Mouse (Mus musculus) midbrain, embryonic 15.5 days (tissue): ENCODE results near the gene Agmo. TPM values are rescaled to one million over a fixed set of nuclear protein-coding genes. Genes with fewer than 3 reads are reported as not detected.
A peak's percentile ranks its signal among the peaks of the same experiment; 100 is the strongest.

Experiments used
- ATAC-seq: fragments of 200-750 bp; cut with Nextera tagmentation; replicated peaks from 2 replicates; pipeline ENCODE4 v1.8.0; 2017; ENCODE audit warnings: moderate TSS enrichment
- H3K27ac ChIP-seq: fragments of 300-500 bp; sonication (generic); 2 replicates; pipeline ENCODE4 v1.5.1; 2015; ENCODE audit warnings: mild to moderate bottlenecking, inconsistent platforms
- H3K27me3 ChIP-seq: fragments of 300-500 bp; sonication (generic); replicated peaks from 2 replicates; pipeline ENCODE4 v1.6.1; 2015; ENCODE audit warnings: inconsistent platforms
- H3K36me3 ChIP-seq: fragments of 300-500 bp; sonication (generic); replicated peaks from 2 replicates; pipeline ENCODE4 v1.6.1; 2015; ENCODE audit warnings: inconsistent platforms
- H3K4me1 ChIP-seq: fragments of 300-500 bp; sonication (generic); 2 replicates; pipeline ENCODE4 v1.6.1; 2015; ENCODE audit warnings: inconsistent platforms
- H3K4me2 ChIP-seq: fragments of 300-500 bp; sonication (generic); 2 replicates; pipeline ENCODE4 v1.6.1; 2015; ENCODE audit warnings: inconsistent platforms, mild to moderate bottlenecking, moderate library complexity
- H3K4me3 ChIP-seq: fragments of 300-500 bp; sonication (generic); 2 replicates; pipeline ENCODE4 v1.5.1; 2015; ENCODE audit warnings: mild to moderate bottlenecking, inconsistent platforms
- H3K9ac ChIP-seq: fragments of 300-500 bp; sonication (generic); 2 replicates; pipeline ENCODE4 v1.6.1; 2015; ENCODE audit warnings: mild to moderate bottlenecking, inconsistent platforms
- H3K9me3 ChIP-seq: fragments of 300-500 bp; sonication (generic); 2 replicates; pipeline ENCODE4 v1.6.1; 2016; ENCODE audit warnings: inconsistent platforms
- WGBS: fragments of 180-500 bp; shearing (Covaris S2); methylation state at CpG from one replicate; pipeline ENCODE4 v1.1.7; 2015; ENCODE audit warnings: mixed read lengths; 5-methylcytosine and 5-hydroxymethylcytosine counted together
- polyA plus RNA-seq: library from polyadenylated mRNA; unstranded; fragments of >200 nt; fragmentation: Nextera tagmentation; extraction: Ambion mirVana; gene quantifications from 2 replicates; pipeline ENCODE4 v1.2.1, GENCODE M21; 2015

The Agmo gene
- polyA plus RNA-seq, 1 experiment from 2014 or later, result 1.1 TPM

DNA sequence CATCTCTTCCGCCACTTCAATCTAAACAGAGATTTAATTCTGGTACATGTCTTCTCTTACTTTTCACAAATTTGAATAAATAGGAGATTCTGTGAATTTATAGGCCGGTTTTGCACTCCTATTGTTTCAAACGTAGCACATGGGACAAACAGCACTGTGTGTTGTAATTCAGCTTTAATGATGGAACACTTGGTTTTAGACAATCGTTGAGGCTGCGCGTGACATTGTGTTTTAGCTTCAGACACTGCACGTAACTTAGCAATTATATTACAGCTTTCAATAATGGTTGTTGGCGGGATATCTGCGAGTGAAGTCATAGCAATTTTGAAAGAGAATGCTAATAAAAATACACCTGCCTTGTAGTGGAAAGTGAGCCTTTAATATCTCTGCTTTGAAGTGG, 203.8 kb downstream of the Agmo start:
- Histone ChIP-seq H3K4me3 (no peak overlapping the region), H3K27me3 (no peaks in the 10 kb centered on the region), H3K9ac (no peak overlapping the region), H3K36me3 (no peaks in the 10 kb centered on the region), H3K4me2 (peak overlapping the region; percentile 2; the same call in 1 of the 2 replicates), H3K9me3 (no peaks in the 10 kb centered on the region), H3K4me1 (0 out of 2 replicates have a peak, but pooled peaks cover 10% of the 10 kb centered on the region), H3K27ac (no peak overlapping the region)
- 52% methylated on average over 9 of the region's 9 CpGs for WGBS
- ATAC-seq, result peak; percentile 63; the same call in 1 of the 2 replicates

DNA sequence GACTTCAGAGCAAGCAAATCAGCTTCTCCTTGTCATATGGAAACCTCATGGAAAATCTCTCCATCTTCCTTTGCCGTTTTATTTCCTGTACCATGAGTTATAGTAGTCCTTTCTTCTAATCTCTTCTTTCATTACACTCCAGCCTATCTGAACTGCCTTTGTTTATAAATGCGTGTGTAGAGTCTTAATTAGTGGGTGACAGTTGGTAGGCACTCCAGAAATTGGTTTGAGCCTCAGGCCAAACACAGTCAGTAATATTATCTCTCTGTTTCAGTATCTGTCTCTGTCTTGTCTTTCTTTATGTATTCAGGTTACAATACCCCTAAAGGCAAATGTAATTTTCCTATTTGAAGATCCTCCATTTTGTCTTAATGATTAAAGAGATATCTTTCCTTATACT, 208.2 kb downstream of the Agmo start:
- Histone ChIP-seq H3K27me3 (no peaks in the 10 kb centered on the region), H3K9me3 (no peaks in the 10 kb centered on the region), H3K9ac (no peak overlapping the region), H3K36me3 (no peaks in the 10 kb centered on the region), H3K4me1 (0 out of 2 replicates have a peak, but pooled peaks cover 10% of the 10 kb centered on the region), H3K4me3 (no peak overlapping the region), H3K4me2 (no peak overlapping the region), H3K27ac (no peak overlapping the region)
- WGBS, result 37% methylated on average over 2 of the region's 2 CpGs
- ATAC-seq, result peak; percentile 56; the same call in 1 of the 2 replicates

DNA sequence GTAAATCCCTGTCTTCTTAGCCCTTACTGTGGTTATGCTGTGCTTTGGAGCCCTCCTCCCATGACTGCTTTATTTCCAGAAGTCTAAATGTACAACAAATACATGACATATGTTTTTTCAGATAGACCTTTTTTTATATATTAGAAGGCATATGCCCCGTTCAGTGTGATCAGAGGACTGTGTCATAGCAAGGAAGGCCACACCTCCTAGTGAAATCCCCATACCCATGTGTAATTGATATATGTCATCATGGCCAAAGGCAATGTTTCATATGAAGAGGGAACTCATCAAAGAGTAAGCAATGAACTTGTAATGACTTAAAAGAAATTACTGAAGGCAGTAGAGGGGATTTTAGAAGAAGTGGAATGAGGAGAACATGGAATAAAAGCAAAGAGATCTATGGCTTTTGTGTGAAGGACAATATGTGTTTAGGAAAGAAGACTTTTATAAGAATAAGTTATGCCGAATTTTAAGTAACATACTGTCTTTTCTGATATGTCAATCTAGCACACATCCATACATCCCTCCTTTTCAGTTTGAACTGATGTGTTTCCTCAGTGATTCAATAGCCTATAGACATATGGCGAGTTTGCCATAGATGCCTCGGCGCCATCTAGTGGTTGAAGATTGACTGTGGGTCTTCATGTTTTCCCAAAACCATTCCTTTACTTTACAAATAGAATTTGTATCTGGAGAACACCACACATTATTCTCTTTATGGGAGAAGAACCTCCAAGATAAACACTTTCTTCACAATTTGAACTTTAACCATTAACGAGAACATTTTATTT, 209.1 kb downstream of the Agmo start:
- ATAC-seq, result peak; percentile 48; the same call in 1 of the 2 replicates
- Histone ChIP-seq H3K9ac (no peak overlapping the region), H3K4me2 (no peak overlapping the region), H3K4me3 (no peak overlapping the region), H3K27ac (no peak overlapping the region), H3K27me3 (no peaks in the 10 kb centered on the region), H3K9me3 (no peaks in the 10 kb centered on the region), H3K36me3 (no peaks in the 10 kb centered on the region), H3K4me1 (0 out of 2 replicates have a peak, but pooled peaks cover 3% of the 10 kb centered on the region)
- 16% methylated on average over 6 of the region's 6 CpGs for WGBS

DNA sequence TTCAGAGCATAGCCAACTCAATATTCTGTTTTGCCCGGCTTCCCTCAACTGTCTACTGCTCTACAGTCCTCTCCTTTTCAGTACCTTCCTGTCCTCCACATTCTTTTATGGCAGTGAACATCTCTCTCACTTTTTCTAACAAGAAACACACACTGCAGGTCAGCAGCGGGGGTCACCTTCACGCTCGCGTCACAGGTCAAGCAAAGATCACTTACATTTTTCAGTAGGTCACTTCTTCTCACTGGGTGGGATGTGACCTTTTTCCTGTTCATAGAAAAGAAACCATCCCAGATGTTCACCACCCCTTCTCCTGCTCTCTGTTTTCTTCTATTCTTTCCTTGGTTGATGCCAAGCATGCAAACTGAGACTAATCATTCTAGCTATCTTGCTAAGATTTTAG, 230.2 kb downstream of the Agmo start:
- no peak for ATAC-seq
- Histone ChIP-seq H3K9me3 (no peaks in the 10 kb centered on the region), H3K9ac (no peak overlapping the region), H3K4me2 (no peak overlapping the region), H3K4me3 (no peak overlapping the region), H3K4me1 (no peaks in the 10 kb centered on the region), H3K36me3 (no peaks in the 10 kb centered on the region), H3K27ac (no peak overlapping the region), H3K27me3 (no peaks in the 10 kb centered on the region)
- 76% methylated on average over 5 of the region's 5 CpGs for whole genome bisulfite sequencing

DNA sequence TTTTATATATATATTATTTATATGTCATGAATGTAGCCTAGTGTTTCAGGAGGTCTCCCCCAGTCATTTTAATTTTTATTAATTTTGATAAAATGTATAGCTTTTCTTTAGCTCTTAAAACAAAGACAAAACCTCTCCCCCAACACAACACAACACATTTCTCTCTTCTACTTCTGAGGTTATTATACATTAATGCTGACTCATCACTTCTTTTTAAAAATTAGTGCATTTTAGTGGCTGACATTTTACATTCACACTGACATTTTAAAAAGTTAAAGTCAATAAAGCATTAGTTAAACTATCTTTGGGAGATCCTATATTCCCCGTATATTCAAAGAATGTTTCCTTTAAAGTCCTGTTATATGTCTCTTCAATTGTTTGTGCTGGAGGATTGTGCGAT, 235.4 kb downstream of the Agmo start:
- no peaks in the 10 kb centered on the region for H3K27me3 ChIP-seq
- ATAC-seq, result no peak
- no peak overlapping the region for H3K27ac ChIP-seq
- no peak overlapping the region for H3K9ac ChIP-seq
- no peak overlapping the region for H3K4me2 ChIP-seq
- 91% methylated on average over 2 of the region's 2 CpGs for WGBS
- no peaks in the 10 kb centered on the region for H3K9me3 ChIP-seq
- H3K4me3 ChIP-seq, result no peak overlapping the region
- no peaks in the 10 kb centered on the region for H3K4me1 ChIP-seq
- no peaks in the 10 kb centered on the region for H3K36me3 ChIP-seq

DNA sequence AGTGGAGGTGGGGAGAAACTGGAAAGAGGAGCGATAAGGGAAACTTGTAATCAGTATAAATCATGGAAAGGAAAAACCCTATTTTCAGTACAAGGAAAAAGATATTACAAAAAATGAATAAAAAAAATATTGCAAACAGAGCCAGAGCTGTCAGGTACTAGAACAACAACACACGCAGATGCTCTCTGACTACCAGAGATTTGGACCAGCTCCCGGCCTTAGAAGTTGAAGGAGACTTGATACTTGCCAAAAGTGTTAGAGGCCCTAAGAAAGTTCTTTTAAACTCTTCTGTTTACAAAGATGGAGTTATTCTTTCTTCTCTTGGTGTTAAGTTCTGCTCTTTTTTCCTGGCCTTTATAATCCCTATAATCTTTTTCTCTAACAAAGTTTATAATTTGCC, 246.6 kb downstream of the Agmo start:
- no peaks in the 10 kb centered on the region for H3K9me3 ChIP-seq
- ATAC-seq, result no peak
- no peaks in the 10 kb centered on the region for H3K36me3 ChIP-seq
- 91% methylated on average over 3 of the region's 3 CpGs for WGBS
- H3K9ac ChIP-seq, result no peak overlapping the region
- H3K4me1 ChIP-seq, result no peaks in the 10 kb centered on the region
- H3K4me3 ChIP-seq, result no peak overlapping the region
- no peak overlapping the region for H3K27ac ChIP-seq
- H3K4me2 ChIP-seq, result no peak overlapping the region
- no peaks in the 10 kb centered on the region for H3K27me3 ChIP-seq

DNA sequence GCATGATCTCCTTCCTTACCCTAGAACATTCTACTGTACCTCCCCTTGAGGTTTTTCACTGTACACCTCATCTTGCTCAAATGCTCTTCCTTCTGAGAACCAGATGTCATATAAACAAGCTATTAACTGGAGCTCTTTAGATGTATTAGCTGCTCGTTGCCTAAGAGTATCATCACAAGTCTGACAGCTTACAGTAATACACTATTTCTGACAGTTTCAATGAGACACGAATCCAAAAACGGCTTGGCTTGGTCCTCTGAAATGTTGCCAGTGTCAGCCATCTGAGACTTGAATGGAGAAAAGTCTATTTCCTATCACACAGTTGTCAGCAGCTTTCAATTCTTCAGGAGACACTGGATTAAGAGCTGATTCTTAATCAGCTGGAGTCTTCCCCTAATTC, 257.4 kb downstream of the Agmo start:
- H3K27me3 ChIP-seq, result no peaks in the 10 kb centered on the region
- WGBS, result 71% methylated on average over 3 of the region's 3 CpGs
- no peak overlapping the region for H3K27ac ChIP-seq
- H3K4me2 ChIP-seq, result no peak overlapping the region
- H3K4me3 ChIP-seq, result no peak overlapping the region
- no peaks in the 10 kb centered on the region for H3K9me3 ChIP-seq
- H3K4me1 ChIP-seq, result no peaks in the 10 kb centered on the region
- no peaks in the 10 kb centered on the region for H3K36me3 ChIP-seq
- H3K9ac ChIP-seq, result no peak overlapping the region
- ATAC-seq, result no peak

DNA sequence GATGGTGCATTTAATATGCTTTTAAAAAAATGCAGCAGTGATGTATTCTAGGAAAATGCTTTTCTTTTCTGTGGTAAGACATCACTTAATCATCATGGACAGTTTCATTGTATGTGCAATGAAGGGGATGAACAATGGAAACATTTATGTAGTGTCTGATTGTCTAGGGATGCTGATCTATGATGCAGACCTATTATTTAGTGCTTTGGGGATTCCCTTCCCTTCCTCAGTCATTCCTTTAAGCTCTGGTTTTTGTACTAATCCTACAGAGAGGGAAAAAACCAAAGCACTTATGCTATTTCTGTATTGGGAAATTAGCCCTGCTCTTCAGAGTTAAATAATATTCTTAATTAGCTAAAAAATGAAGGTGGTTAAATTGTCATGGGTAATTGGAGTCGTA, 266.0 kb downstream of the Agmo start:
- no peaks in the 10 kb centered on the region for H3K36me3 ChIP-seq
- H3K27me3 ChIP-seq, result no peaks in the 10 kb centered on the region
- H3K4me1 ChIP-seq, result no peaks in the 10 kb centered on the region
- ATAC-seq, result no peak
- H3K9ac ChIP-seq, result no peak overlapping the region
- no peak overlapping the region for H3K4me3 ChIP-seq
- H3K4me2 ChIP-seq, result no peak overlapping the region
- H3K9me3 ChIP-seq, result no peaks in the 10 kb centered on the region
- no peak overlapping the region for H3K27ac ChIP-seq
- 59% methylated on average over 1 of the region's 1 CpGs for WGBS

DNA sequence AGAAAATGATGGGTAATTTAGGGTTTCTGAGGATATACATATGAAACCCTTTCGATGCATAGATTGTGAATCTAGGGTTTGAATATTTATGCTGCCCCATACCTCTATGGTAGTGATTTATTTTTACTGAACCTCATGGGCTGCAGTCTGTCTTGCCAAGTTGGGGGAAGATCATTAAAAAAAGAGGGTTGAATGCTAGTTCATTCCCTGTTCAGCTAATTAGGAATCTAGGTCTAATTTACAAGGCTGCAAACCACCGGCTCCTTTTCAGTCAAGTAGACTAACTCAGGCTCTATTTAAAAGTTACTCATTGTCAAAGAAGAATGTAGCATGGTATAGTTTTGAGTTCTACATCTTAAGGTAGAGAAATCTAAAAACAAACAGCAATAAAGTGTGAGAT, 266.4 kb downstream of the Agmo start:
- ATAC-seq, result no peak
- H3K9ac ChIP-seq, result no peak overlapping the region
- H3K4me2 ChIP-seq, result no peak overlapping the region
- no peaks in the 10 kb centered on the region for H3K4me1 ChIP-seq
- no peaks in the 10 kb centered on the region for H3K36me3 ChIP-seq
- 77% methylated on average over 2 of the region's 2 CpGs for WGBS
- no peak overlapping the region for H3K27ac ChIP-seq
- no peaks in the 10 kb centered on the region for H3K27me3 ChIP-seq
- no peak overlapping the region for H3K4me3 ChIP-seq
- no peaks in the 10 kb centered on the region for H3K9me3 ChIP-seq

DNA sequence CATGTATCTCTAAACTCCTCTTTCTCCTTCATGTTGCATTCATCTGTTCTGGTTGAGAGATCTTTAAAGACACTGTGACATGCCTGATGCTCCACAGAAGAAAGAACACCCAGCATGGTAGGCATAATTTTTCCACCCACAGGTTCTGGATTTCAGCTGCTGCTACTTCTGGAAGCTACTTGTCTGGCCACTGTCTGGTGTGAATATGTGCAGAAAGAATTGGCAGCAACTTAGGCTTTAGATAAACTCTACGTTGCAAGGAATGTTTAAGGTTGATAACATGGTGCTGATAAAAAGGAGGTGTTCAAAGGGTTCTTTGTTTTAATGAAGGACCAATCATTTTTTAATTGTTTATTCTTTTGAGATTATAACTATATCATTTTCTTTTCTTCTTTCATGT, 280.3 kb downstream of the Agmo start:
- ATAC-seq, result no peak
- Histone ChIP-seq H3K9me3 (no peaks in the 10 kb centered on the region), H3K4me2 (no peak overlapping the region), H3K27ac (no peak overlapping the region), H3K36me3 (no peaks in the 10 kb centered on the region), H3K9ac (no peak overlapping the region), H3K27me3 (no peaks in the 10 kb centered on the region), H3K4me3 (no peak overlapping the region), H3K4me1 (no peaks in the 10 kb centered on the region)
- 82% methylated on average over 1 of the region's 1 CpGs for WGBS

DNA sequence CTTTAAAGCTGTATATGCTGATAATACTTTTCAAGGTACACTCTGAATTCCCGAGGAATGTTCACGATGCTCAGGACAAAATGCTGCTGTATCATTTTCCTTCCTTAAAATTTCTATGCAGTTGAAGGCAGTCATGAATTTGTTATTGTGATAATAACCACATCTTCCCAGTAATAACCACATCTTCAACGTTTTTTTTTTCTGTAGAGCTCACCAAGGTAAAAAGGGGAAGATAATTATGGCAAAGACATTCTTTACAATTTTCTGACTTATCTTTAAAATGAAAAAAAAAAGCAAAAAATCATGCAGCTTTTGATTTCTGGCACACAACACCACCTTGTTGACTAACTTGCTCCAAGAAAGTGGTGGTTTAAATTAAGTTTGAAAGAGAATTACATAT, 283.2 kb downstream of the Agmo start:
- WGBS, result 83% methylated on average over 3 of the region's 3 CpGs
- no peak overlapping the region for H3K9ac ChIP-seq

DNA sequence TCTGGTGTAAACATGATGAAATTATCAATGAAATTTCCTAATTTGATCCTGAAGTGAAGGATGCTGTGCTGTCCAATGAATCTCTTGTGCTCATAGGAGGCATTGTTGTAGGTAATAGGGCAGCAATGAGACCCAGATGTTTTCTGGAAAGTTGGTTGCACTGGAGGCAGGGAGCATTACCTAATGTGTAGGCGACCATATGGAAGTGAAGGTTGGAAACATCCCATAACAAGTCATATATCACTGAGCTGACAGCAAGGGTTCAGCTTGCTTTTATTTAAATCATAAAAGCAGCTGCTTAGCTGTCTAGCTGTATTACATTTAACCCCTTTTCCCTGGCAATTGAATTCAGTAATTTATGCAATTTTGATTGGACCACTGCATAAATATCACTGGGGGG, 299.6 kb downstream of the Agmo start:
- Histone ChIP-seq H3K27me3 (no peaks in the 10 kb centered on the region), H3K4me2 (no peak overlapping the region), H3K9me3 (no peaks in the 10 kb centered on the region), H3K27ac (no peak overlapping the region), H3K9ac (no peak overlapping the region), H3K4me1 (no peaks in the 10 kb centered on the region), H3K36me3 (no peaks in the 10 kb centered on the region), H3K4me3 (no peak overlapping the region)
- WGBS, result 80% methylated on average over 1 of the region's 1 CpGs
- no peak for ATAC-seq

More for the DNA sequence above, 283.2 kb downstream of the Agmo start:
- Histone ChIP-seq H3K36me3 (no peaks in the 10 kb centered on the region), H3K4me3 (no peak overlapping the region), H3K4me2 (no peak overlapping the region), H3K9me3 (no peaks in the 10 kb centered on the region), H3K4me1 (no peaks in the 10 kb centered on the region), H3K27ac (no peak overlapping the region), H3K27me3 (no peaks in the 10 kb centered on the region)
- ATAC-seq, result no peak

DNA sequence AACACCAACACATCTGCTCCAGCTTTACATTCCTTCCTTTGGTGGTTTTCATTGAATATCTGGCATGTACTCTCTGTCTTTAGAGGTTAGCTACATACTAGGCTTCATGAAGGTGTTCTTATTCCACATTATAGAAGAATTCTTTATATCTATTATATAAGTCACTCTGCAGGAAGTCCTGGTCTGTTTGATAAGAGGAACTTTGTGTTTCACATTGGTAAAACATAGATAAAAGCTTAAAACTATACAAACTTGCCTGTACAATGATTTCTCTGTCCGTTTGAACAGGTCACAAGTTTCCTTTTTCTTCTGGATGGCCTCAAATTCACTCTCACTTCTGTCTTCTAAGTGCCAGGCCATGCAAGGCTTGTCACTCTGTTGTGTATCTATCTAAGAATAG, 316.8 kb downstream of the Agmo start:
- Histone ChIP-seq H3K4me3 (no peak overlapping the region), H3K9me3 (no peaks in the 10 kb centered on the region), H3K36me3 (no peaks in the 10 kb centered on the region), H3K4me2 (no peak overlapping the region), H3K27ac (no peak overlapping the region), H3K9ac (no peak overlapping the region), H3K4me1 (no peaks in the 10 kb centered on the region), H3K27me3 (no peaks in the 10 kb centered on the region)
- WGBS, result 76% methylated on average over 1 of the region's 1 CpGs
- no peak for ATAC-seq
